Mouse (Mus musculus) Muller cell, postnatal 12 days (primary cell): ENCODE data around the gene Sag.
"Not testable (repeated sequence)": the region's sequence is repeated elsewhere in the genome, so short reads cannot be mapped to it uniquely, and the experiment has no call there.

Experiments
- DNase-seq: peaks from one replicate; pipeline ENCODE4 v3.0.0-alpha.2; 2015; ENCODE audit errors: inconsistent ontology term

Gene Sag

GRCm38 (mm10) chr1:87824420-87824995 lies 21.0 kb downstream of the Sag start:
- no peak for DNase-seq

- no peak for DNase-seq
Observed at GRCm38 (mm10) chr1:87825281-87825680, 21.8 kb downstream of the Sag start.

DNA sequence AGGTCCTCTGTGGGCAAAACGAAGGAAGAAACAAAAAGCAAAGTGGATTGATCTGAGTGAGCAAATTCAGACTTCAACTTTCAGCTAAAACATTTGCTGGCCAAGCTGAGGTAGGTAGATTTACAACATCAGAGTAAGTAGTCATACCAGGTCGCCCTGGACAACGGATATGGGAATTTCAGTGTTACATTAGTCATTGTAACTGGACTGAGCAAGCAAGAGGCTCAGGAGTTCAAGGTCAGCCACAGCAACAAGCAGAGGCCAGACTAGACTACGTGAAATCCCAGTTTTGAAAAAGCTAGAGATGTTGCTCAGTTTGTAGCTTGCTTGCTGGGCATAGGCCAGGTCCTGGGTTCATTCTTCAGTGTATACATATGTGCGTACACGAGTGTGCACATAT lies 22.5 kb downstream of the Sag start:
- DNase-seq: no peak

- no peak for DNase-seq
Observed at GRCm38 (mm10) chr1:87826474-87826873, 23.0 kb downstream of the Sag start.

- DNase-seq: not testable (repeated sequence)
Observed at GRCm38 (mm10) chr1:87827476-87827875, 24.0 kb downstream of the Sag start.

GRCm38 (mm10) chr1:87828185-87828584 lies 24.7 kb downstream of the Sag start:
- DNase-seq: no peak

GRCm38 (mm10) chr1:87828926-87829580 lies 25.6 kb downstream of the Sag start:
- no peak for DNase-seq

GRCm38 (mm10) chr1:87829621-87830211 lies 26.2 kb downstream of the Sag start:
- no peak for DNase-seq

- DNase-seq: no peak
Observed at GRCm38 (mm10) chr1:87836453-87836852, 33.0 kb downstream of the Sag start.

DNA sequence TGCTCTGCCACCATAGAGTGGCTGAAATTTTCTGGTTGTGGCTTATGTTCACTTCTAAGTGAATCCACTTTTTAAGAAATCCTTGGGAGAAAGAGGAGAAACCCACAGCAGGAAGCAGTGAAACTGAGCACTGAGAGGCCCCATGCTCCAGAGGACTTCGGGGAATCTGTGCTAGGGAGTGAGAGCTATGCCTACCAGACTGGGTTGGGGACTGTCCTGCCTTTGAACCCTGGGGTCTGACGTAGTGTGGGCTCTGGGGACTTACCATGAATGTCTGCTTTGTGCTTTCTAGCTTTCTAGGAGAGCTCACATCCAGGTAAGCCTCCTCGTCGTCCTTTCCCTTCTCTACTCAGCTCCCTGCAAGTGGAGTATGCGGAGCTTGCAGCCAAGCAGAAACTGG lies 33.5 kb downstream of the Sag start:
- no peak for DNase-seq

- DNase-seq: peak; percentile 72
Observed at GRCm38 (mm10) chr1:87840411-87841208, 37.1 kb downstream of the Sag start.

GRCm38 (mm10) chr1:87846801-87847474 lies 43.5 kb downstream of the Sag start:
- no peak for DNase-seq

GRCm38 (mm10) chr1:87847475-87848168 lies 44.1 kb downstream of the Sag start:
- DNase-seq: no peak

- peak; percentile 49 for DNase-seq
Observed at GRCm38 (mm10) chr1:87848237-87848996, 44.9 kb downstream of the Sag start.

- DNase-seq: no peak
Observed at GRCm38 (mm10) chr1:87849278-87849677, 45.8 kb downstream of the Sag start.

- no peak for DNase-seq
Observed at GRCm38 (mm10) chr1:87851344-87851743, 47.9 kb downstream of the Sag start.

- no peak for DNase-seq
Observed at GRCm38 (mm10) chr1:87852081-87852790, 48.8 kb downstream of the Sag start.

DNA sequence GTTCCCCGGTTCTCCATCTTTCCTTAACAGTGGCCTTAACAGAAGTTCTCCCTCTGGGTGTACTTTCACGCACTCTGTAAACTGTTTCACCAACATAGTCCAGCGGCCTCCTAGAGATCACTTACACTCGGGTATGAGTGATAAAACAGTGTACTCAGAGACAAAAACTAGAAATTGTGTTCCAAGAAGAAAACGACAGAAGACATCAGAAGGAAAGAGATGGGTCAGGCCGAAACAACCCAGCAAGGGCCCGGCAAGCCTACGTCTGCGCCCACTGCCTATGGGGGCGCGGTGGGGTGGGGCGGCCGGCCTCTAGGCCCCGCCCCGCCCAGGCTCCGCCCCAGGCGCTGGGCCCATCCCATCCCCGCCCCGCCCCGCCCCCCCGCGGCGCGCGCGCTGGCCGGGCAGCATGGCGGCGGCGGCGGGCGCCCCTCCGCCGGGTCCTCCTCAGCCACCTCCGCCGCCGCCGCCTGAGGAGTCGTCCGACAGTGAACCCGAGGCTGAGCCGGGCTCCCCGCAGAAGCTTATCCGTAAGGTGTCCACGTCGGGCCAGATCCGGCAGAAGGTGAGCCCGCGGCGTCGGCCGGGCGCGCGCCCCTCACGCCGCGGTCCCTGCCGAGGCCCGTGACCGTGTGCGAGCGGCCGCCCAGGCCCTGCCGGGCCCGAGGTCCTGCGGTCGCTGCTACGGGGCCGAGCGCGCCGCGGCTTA lies 49.6 kb downstream of the Sag start, which contains the start of gene Dgkd:
TSS of gene Dgkd (plus strand) at position 396 of the 709 bp plus-strand sequence.
- DNase-seq: peak; percentile 91
